Mouse (Mus musculus) ovary, adult 18-20 months (tissue): ENCODE results near the gene Ptpn4.
A peak's percentile ranks its signal among the peaks of the same experiment; 100 is the strongest.

Experiments used
- DNase-seq: peaks from one replicate; pipeline ENCODE4 v3.0.0; 2022; ENCODE audit warnings: low spot score, mixed read lengths

Gene Ptpn4

GRCm38 (mm10) chr1:119837035-119837751, at the start of gene Ptpn4:
Gene Ptpn4 (minus strand): TSS chr1:119837613.
- DNase-seq, result peak; percentile 99

GRCm38 (mm10) chr1:119886320-119886719, 48.9 kb upstream of the Ptpn4 start:
- DNase-seq, result no peak

GRCm38 (mm10) chr1:119884272-119884671, 46.9 kb upstream of the Ptpn4 start:
- DNase-seq, result no peak

GRCm38 (mm10) chr1:119878909-119879308, 41.5 kb upstream of the Ptpn4 start:
- peak; percentile 26 for DNase-seq

- DNase-seq, result no peak
Observed at GRCm38 (mm10) chr1:119877469-119877868, 40.1 kb upstream of the Ptpn4 start.

GRCm38 (mm10) chr1:119868395-119869161, 31.2 kb upstream of the Ptpn4 start:
- DNase-seq, result no peak

- DNase-seq, result no peak
Observed at GRCm38 (mm10) chr1:119867300-119867699, 29.9 kb upstream of the Ptpn4 start.

- no peak for DNase-seq
Observed at GRCm38 (mm10) chr1:119865311-119865710, 27.9 kb upstream of the Ptpn4 start.

GRCm38 (mm10) chr1:119863507-119864296, 26.3 kb upstream of the Ptpn4 start:
- DNase-seq, result no peak

GRCm38 (mm10) chr1:119859566-119859965, 22.2 kb upstream of the Ptpn4 start:
- DNase-seq, result no peak

GRCm38 (mm10) chr1:119852980-119853379, 15.6 kb upstream of the Ptpn4 start:
- DNase-seq, result no peak

GRCm38 (mm10) chr1:119852339-119852738, 14.9 kb upstream of the Ptpn4 start:
- no peak for DNase-seq

GRCm38 (mm10) chr1:119849146-119849935, 11.9 kb upstream of the Ptpn4 start:
- DNase-seq, result no peak

- DNase-seq, result no peak
Observed at GRCm38 (mm10) chr1:119845321-119845720, 7.9 kb upstream of the Ptpn4 start.

- DNase-seq, result no peak
Observed at GRCm38 (mm10) chr1:119843121-119843520, 5.7 kb upstream of the Ptpn4 start.

GRCm38 (mm10) chr1:119838241-119838640, 828 bp upstream of the Ptpn4 start:
- no peak for DNase-seq

GRCm38 (mm10) chr1:119836479-119837015, 866 bp downstream of the Ptpn4 start:
- DNase-seq, result no peak

GRCm38 (mm10) chr1:119835726-119836478, 1.5 kb downstream of the Ptpn4 start:
- no peak for DNase-seq

- DNase-seq, result no peak
Observed at GRCm38 (mm10) chr1:119828160-119828559, 9.3 kb downstream of the Ptpn4 start.

- DNase-seq, result no peak
Observed at GRCm38 (mm10) chr1:119818704-119819103, 18.7 kb downstream of the Ptpn4 start.

GRCm38 (mm10) chr1:119807707-119808106, 29.7 kb downstream of the Ptpn4 start:
- DNase-seq, result no peak
